Mouse (Mus musculus): ENCODE measurements at regions not wholly inside any gene's neighbourhood (a gene's known extent, or its start where the extent isn't known, plus 50 kb on each side); places are given as distances from the start of the nearest gene placed in this dataset.
A peak's percentile ranks its signal among the peaks of the same experiment; 100 is the strongest.

DNA sequence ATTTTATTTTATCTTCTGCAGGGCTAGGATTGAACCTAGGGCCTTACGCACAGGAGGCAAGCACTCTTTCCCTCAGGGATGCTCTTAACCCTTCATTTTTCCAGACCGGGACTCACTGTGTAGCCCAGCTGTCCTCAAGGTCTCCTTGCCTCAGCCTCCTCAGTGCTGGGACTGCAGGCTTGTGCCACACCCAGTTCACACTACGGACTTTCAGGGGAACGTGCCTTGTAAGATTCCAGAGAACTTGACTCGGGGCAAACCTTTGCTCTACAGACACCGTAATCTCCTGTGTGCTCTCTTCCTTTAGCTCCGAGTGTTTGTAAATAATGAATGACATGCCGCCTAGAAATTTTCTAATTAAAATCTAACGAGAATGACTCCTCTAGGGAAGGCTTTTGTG lies 68.6 kb upstream of the Rybp start:
- WGBS: 74% methylated on average over 9 of the region's 9 CpGs
- Histone ChIP-seq H3K27ac (no peak overlapping the region), H3K27me3 (ENCODE audit: insufficient read depth, low read length) (no peaks in the 10 kb centered on the region), H3K9ac (replicated peaks; ENCODE audit: low read length) (no peak overlapping the region), H3K9me3 (ENCODE audit: low read length) (no peaks in the 10 kb centered on the region), H3K4me2 (ENCODE audit: low read depth, low read length) (no peak overlapping the region), H3K36me3 (ENCODE audit: insufficient read depth, low read length) (no peaks in the 10 kb centered on the region), H3K4me3 (ENCODE audit: low read length) (no peak overlapping the region), H3K4me1 (ENCODE audit: insufficient read depth, low read length) (no peaks in the 10 kb centered on the region)
- ATAC-seq (no peak), DNase-seq (ENCODE audit: low spot score) (no peak)
- no peak for TF ChIP-seq CTCF (IDR thresholded peaks at IDR 0.05; ENCODE audit: low read depth)

DNA sequence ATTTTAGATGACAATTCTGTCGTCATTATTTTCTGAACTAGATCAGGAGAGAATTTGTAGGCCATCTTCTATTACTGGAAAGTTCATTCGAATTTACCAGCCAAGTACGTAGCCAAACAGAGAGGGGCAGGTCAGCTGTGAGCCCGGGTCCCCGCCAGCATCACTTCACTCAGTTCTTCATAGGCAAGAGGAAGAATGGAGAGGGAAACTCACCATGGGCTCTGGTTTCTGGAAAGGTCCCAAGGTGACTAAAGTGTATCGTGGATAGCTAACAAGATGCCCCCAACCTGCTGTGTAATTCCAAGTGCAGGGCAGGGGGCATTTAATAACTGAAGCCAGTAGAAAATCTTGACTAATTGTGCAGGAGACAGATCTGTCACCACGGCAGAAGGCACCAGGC lies 60.2 kb upstream of the Rybp start:
- no peak overlapping the region for H3K4me3 ChIP-seq (ENCODE audit: low read length)
- 69% methylated on average over 7 of the region's 7 CpGs for WGBS
- DNase-seq (ENCODE audit: low spot score): peak; percentile 15

DNA sequence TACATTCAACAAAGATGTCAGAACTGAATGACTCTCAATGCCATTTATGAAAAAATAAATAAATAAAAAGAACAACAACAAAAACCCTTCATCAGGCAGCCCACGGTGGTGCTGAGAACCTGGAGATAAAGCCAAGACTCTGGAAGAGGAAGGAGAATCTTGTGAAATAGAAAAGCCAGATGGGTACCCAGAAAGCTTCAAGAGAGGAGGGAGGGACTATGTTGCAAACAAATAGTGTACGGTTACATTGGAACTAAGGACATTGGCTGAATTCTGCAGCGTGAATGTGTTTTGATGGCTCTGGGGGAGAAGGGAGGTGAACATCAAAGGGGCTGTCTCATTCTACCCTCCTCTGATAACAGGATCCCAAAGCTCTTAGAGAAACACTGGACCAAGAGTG lies 57.8 kb upstream of the Rybp start:
- no peaks in the 10 kb centered on the region for H3K4me1 ChIP-seq (ENCODE audit: insufficient read depth, low read length)
- WGBS: 86% methylated on average over 3 of the region's 3 CpGs
- no peak overlapping the region for H3K4me3 ChIP-seq (ENCODE audit: low read length)
- no peak for TF ChIP-seq CTCF (IDR thresholded peaks at IDR 0.05; ENCODE audit: low read depth)
- H3K4me2 ChIP-seq (ENCODE audit: low read depth, low read length): no peak overlapping the region
- no peaks in the 10 kb centered on the region for H3K36me3 ChIP-seq (ENCODE audit: insufficient read depth, low read length)
- DNase-seq (ENCODE audit: low spot score) (no peak), ATAC-seq (no peak)
- H3K27me3 ChIP-seq (ENCODE audit: insufficient read depth, low read length): no peaks in the 10 kb centered on the region
- no peak overlapping the region for H3K27ac ChIP-seq
- H3K9ac ChIP-seq (replicated peaks; ENCODE audit: low read length): no peak overlapping the region
- no peaks in the 10 kb centered on the region for H3K9me3 ChIP-seq (ENCODE audit: low read length)

More for the DNA sequence above, 60.2 kb upstream of the Rybp start:
- no peak for TF ChIP-seq CTCF (IDR thresholded peaks at IDR 0.05; ENCODE audit: low read depth)
- Histone ChIP-seq H3K27ac (no peak overlapping the region), H3K4me2 (ENCODE audit: low read depth, low read length) (no peak overlapping the region), H3K9ac (replicated peaks; ENCODE audit: low read length) (no peak overlapping the region), H3K9me3 (ENCODE audit: low read length) (no peaks in the 10 kb centered on the region), H3K4me1 (ENCODE audit: insufficient read depth, low read length) (no peaks in the 10 kb centered on the region), H3K36me3 (ENCODE audit: insufficient read depth, low read length) (no peaks in the 10 kb centered on the region), H3K27me3 (ENCODE audit: insufficient read depth, low read length) (no peaks in the 10 kb centered on the region)
- ATAC-seq: no peak

DNA sequence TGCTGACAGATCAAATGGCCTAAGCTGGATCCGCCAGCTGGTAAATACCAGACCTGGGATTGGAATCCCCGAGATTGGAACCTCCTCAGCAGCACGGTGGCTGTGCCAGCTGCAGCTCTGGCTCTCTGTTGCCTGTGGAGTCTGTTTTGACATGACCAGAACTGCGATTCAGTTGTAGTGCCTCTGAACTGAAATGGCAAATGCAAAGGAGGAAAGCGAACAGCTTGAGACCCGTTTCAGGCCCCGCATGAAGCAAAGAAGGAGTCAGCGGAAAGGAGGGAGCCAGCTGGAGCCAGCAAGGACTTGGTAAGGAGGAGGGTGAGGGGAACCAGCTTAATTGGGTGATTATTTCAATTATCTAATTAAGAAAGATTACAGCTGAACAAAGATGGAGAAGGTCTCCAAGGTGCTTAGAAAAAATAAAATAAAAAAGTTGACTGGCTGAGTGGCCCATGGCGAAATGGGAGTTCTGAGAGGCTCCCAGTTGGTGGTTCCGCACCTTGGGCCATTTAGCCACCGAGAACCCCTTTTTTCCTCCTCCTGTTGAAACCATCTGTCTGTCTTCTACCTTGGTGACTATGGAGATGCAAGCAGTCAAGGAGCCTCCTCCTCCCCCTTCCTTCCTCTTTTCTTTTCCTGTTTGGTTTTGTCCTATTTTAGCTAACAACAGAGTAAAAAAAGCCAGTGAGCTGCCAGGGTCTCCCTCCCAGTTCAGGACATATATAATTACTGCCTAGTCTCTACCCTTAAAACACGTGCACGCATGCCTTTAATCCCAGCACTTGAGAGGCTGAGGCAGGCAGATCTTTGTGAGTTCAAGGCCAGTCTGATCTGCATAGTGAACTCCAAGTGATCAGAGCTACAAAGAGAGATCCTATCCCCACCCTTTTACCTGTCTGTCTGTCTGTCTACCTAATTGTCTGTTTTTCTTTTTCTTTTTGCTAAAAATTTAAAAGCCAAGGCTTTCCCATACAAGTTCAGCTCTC lies 54.3 kb upstream of the Rybp start:
- no peak for TF ChIP-seq CTCF (IDR thresholded peaks at IDR 0.05; ENCODE audit: low read depth)
- Histone ChIP-seq H3K9me3 (ENCODE audit: low read length) (no peaks in the 10 kb centered on the region), H3K9ac (replicated peaks; ENCODE audit: low read length) (no peak overlapping the region), H3K4me2 (ENCODE audit: low read depth, low read length) (no peak overlapping the region), H3K4me3 (ENCODE audit: low read length) (no peak overlapping the region), H3K27ac (no peak overlapping the region), H3K27me3 (ENCODE audit: insufficient read depth, low read length) (0 out of 2 replicates have a peak, but pooled peaks cover 4% of the 10 kb centered on the region), H3K36me3 (ENCODE audit: insufficient read depth, low read length) (no peaks in the 10 kb centered on the region), H3K4me1 (ENCODE audit: insufficient read depth, low read length) (peaks cover 3% of the 10 kb centered on the region; the same call in 1 of the 2 replicates)
- peak; percentile 33 for DNase-seq (ENCODE audit: low spot score)
- 49% methylated on average over 13 of the region's 13 CpGs for WGBS
- no peak for ATAC-seq

DNA sequence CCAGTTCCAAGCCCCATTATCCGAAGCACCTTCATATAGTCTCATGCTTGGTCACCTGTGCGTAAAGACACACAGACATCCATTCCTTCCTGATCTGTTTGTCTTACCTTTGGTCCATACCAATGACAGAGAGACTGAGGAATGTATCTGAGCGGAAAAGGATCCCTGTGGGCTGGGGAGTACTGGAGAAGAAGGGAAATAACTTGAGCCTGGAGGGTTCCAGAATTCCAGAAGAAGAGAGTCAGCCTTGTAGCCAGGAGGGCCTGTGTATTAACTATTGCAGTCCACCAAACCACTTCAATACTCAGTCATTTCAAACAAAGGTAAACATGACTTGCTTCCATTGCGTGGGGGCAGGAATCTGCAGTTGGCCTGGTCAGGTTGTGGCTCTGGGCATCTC lies 51.0 kb upstream of the Rybp start:
- ATAC-seq: no peak
- WGBS: 98% methylated on average over 4 of the region's 4 CpGs
- no peak overlapping the region for H3K4me3 ChIP-seq (ENCODE audit: low read length)
- 0 out of 2 replicates have a peak, but pooled peaks cover 4% of the 10 kb centered on the region for H3K27me3 ChIP-seq (ENCODE audit: insufficient read depth, low read length)
- DNase-seq (ENCODE audit: low spot score): no peak
- H3K9ac ChIP-seq (replicated peaks; ENCODE audit: low read length): no peak overlapping the region
- peaks cover 6% of the 10 kb centered on the region; the same call in 1 of the 2 replicates for H3K4me1 ChIP-seq (ENCODE audit: insufficient read depth, low read length)
- no peak overlapping the region for H3K27ac ChIP-seq
- no peak overlapping the region for H3K4me2 ChIP-seq (ENCODE audit: low read depth, low read length)
- TF ChIP-seq CTCF (IDR thresholded peaks at IDR 0.05; ENCODE audit: low read depth): no peak
- no peaks in the 10 kb centered on the region for H3K36me3 ChIP-seq (ENCODE audit: insufficient read depth, low read length)
- no peaks in the 10 kb centered on the region for H3K9me3 ChIP-seq (ENCODE audit: low read length)
